Mouse (Mus musculus) hindbrain, embryonic 15.5 days (tissue): ENCODE results near the gene Adamtsl5. TPM values are rescaled to one million over a fixed set of nuclear protein-coding genes. Genes with fewer than 3 reads are reported as not detected.
A peak's percentile ranks its signal among the peaks of the same experiment; 100 is the strongest.

Source experiments
- ATAC-seq: fragments of 200-750 bp; cut with Nextera tagmentation; 2 replicates; pipeline ENCODE4 v1.8.0; 2017; ENCODE audit warnings: low read depth, moderate number of reproducible peaks, moderate TSS enrichment; ENCODE audit not compliant: low FRiP score
- H3K27ac ChIP-seq: fragments of 300-500 bp; sonication (generic); replicated peaks from 2 replicates; pipeline ENCODE4 v1.5.1; 2015; ENCODE audit warnings: mild to moderate bottlenecking, inconsistent platforms
- H3K27me3 ChIP-seq: fragments of 300-500 bp; sonication (generic); 2 replicates; pipeline ENCODE4 v1.6.1; 2015; ENCODE audit warnings: control low read depth, inconsistent platforms
- H3K36me3 ChIP-seq: fragments of 300-500 bp; sonication (generic); 2 replicates; pipeline ENCODE4 v1.6.1; 2015; ENCODE audit warnings: control low read depth, inconsistent platforms
- H3K4me1 ChIP-seq: fragments of 300-500 bp; sonication (generic); replicated peaks from 2 replicates; pipeline ENCODE4 v1.6.1; 2015; ENCODE audit warnings: control low read depth, inconsistent platforms
- H3K4me2 ChIP-seq: fragments of 300-500 bp; sonication (generic); 2 replicates; pipeline ENCODE4 v1.6.1; 2015; ENCODE audit warnings: moderate library complexity, mild to moderate bottlenecking, inconsistent platforms
- H3K4me3 ChIP-seq: fragments of 300-500 bp; sonication (generic); 2 replicates; pipeline ENCODE4 v1.5.1; 2015; ENCODE audit warnings: mild to moderate bottlenecking, inconsistent platforms
- H3K9ac ChIP-seq: fragments of 300-500 bp; sonication (generic); 2 replicates; pipeline ENCODE4 v1.6.1; 2015; ENCODE audit warnings: inconsistent platforms
- H3K9me3 ChIP-seq: fragments of 300-500 bp; sonication (generic); 2 replicates; pipeline ENCODE4 v1.6.1; 2016; ENCODE audit warnings: control low read depth, inconsistent platforms
- WGBS: fragments of 180-500 bp; shearing (Covaris S2); methylation state at CpG from one replicate; pipeline ENCODE4 v1.1.7; 2015; 5-methylcytosine and 5-hydroxymethylcytosine counted together
- polyA plus RNA-seq: library from polyadenylated mRNA; unstranded; fragments of >200 nt; fragmentation: Nextera tagmentation; extraction: Ambion mirVana; gene quantifications from 2 replicates; pipeline ENCODE4 v1.2.1, GENCODE M21; 2015

Adamtsl5 gene
- 0.76 and 1.2 TPM in 2 replicates for polyA plus RNA-seq

GRCm38 (mm10) chr10:80348244-80348781, at the start of gene Adamtsl5:
Gene Adamtsl5 (minus strand): TSS chr10:80348412.
- no peak within 1 kb of the TSS for H3K9ac ChIP-seq
- no peak for ATAC-seq
- H3K27me3 ChIP-seq, result peaks cover 95% of the 10 kb centered on the region
- under 1% methylated on average over 40 of the region's 42 CpGs for WGBS
- H3K36me3 ChIP-seq, result no peaks in the 10 kb centered on the region
- 0 out of 2 replicates have a peak within 1 kb of the TSS, but pooled peaks have one; percentile 9 for H3K4me3 ChIP-seq
- peak within 1 kb of the TSS; percentile 39 for H3K4me2 ChIP-seq
- H3K4me1 ChIP-seq, result peaks cover 23% of the 10 kb centered on the region
- no peaks in the 10 kb centered on the region for H3K9me3 ChIP-seq
- no peak within 1 kb of the TSS for H3K27ac ChIP-seq

- Histone ChIP-seq H3K27ac (peak overlapping the region; percentile 99), H3K36me3 (peaks cover 45% of the 10 kb centered on the region), H3K4me1 (peaks cover 33% of the 10 kb centered on the region), H3K27me3 (no peaks in the 10 kb centered on the region), H3K9ac (peak overlapping the region; percentile 93), H3K4me3 (peak overlapping the region; percentile 65), H3K4me2 (peak overlapping the region; percentile 89), H3K9me3 (no peaks in the 10 kb centered on the region)
- no peak for ATAC-seq
- WGBS, result 36% methylated on average over 8 of the region's 8 CpGs
Observed at GRCm38 (mm10) chr10:80397524-80398173, 49.4 kb upstream of the Adamtsl5 start.

- WGBS, result 87% methylated on average over 11 of the region's 11 CpGs
- peak overlapping the region; percentile 89 for H3K4me2 ChIP-seq
- H3K27me3 ChIP-seq, result no peaks in the 10 kb centered on the region
- peaks cover 33% of the 10 kb centered on the region for H3K4me1 ChIP-seq
- H3K36me3 ChIP-seq, result peaks cover 46% of the 10 kb centered on the region
- no peaks in the 10 kb centered on the region for H3K9me3 ChIP-seq
- peak overlapping the region; percentile 99 for H3K27ac ChIP-seq
- no peak for ATAC-seq
- H3K4me3 ChIP-seq, result peak overlapping the region; percentile 65
- peak overlapping the region; percentile 93; the same call in 1 of the 2 replicates for H3K9ac ChIP-seq
Observed at GRCm38 (mm10) chr10:80396822-80397523, 48.8 kb upstream of the Adamtsl5 start.

- H3K27ac ChIP-seq, result no peak overlapping the region
- H3K9ac ChIP-seq, result no peak overlapping the region
- H3K4me2 ChIP-seq, result no peak overlapping the region
- H3K36me3 ChIP-seq, result peaks cover 47% of the 10 kb centered on the region
- WGBS, result 94% methylated on average over 35 of the region's 35 CpGs
- no peak for ATAC-seq
- H3K4me1 ChIP-seq, result peaks cover 22% of the 10 kb centered on the region
- no peaks in the 10 kb centered on the region for H3K27me3 ChIP-seq
- no peaks in the 10 kb centered on the region for H3K9me3 ChIP-seq
- no peak overlapping the region for H3K4me3 ChIP-seq
Observed at GRCm38 (mm10) chr10:80395025-80395627, 46.9 kb upstream of the Adamtsl5 start.

DNA sequence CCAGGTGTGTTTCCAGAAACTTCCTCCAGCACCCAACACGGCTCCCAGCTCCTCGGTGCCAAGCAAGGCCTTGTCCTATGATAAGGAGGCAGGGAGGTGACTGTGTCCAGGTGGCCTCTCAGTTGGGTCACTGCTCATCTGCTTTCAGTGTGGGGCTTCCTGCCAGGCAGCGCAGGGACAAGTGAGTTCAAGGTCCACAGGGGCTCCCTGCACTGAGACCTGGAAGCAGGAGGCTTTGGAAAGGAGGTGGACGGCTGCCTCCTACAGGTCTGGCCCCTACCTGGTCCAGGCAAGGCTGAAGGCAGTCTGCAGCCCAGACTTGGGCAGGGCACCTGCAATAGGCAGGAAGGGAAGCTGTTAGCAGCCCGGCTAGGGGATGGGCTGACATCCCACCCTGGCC, 44.5 kb upstream of the Adamtsl5 start:
- Histone ChIP-seq H3K27ac (no peak overlapping the region), H3K4me3 (no peak overlapping the region), H3K27me3 (no peaks in the 10 kb centered on the region), H3K36me3 (peaks cover 47% of the 10 kb centered on the region), H3K9ac (no peak overlapping the region), H3K4me1 (peaks cover 25% of the 10 kb centered on the region), H3K9me3 (no peaks in the 10 kb centered on the region), H3K4me2 (no peak overlapping the region)
- 93% methylated on average over 5 of the region's 5 CpGs for WGBS
- no peak for ATAC-seq

DNA sequence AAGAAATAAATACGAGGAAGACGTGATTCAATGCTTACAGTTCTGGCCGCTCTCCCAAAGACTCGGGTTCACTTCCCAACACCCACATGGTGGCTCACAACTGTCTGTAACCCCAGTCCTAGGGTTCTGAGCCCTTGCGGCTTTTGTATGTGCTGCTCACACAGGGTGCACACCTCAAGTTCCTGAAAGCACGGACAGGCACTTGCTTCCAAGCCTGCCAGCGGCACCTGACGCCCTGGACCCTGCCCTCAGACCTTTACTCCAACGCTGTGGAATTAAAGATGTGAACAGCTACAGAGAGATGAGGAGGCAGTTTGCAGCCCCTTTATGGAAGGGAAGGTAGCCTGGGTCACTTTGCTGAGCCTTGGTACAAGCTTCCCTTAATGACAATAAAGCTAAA, 42.5 kb upstream of the Adamtsl5 start:
- no peaks in the 10 kb centered on the region for H3K9me3 ChIP-seq
- H3K4me2 ChIP-seq, result no peak overlapping the region
- no peak for ATAC-seq
- WGBS, result 87% methylated on average over 9 of the region's 9 CpGs
- no peak overlapping the region for H3K4me3 ChIP-seq
- no peaks in the 10 kb centered on the region for H3K27me3 ChIP-seq
- peaks cover 10% of the 10 kb centered on the region for H3K4me1 ChIP-seq
- no peak overlapping the region for H3K27ac ChIP-seq
- peaks cover 46% of the 10 kb centered on the region for H3K36me3 ChIP-seq
- no peak overlapping the region for H3K9ac ChIP-seq

DNA sequence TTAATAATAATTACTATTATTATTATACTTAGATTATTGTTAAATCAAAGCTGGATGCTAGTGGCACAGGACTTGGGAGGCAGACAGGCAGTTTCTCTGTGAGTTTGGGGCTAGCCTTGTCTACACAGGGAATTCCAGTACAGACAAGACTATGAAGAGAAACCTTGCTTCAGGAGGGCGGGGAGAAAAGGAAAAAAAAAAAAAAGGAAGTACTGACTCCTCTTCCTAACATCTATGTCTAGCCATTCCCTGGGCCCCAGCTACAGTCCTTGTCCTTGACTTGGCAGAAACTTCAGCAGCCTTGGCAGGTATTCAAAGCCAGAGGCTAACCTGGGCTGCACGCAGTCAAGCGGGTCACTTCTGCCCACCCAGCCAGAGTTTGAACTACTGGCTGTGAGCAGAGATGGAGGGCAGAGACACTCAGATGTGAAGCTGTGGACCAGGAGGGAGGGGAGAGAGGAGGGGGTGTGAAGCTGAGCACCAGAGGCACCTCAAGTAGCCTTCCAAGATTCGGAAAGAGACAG, 41.0 kb upstream of the Adamtsl5 start:
- no peak for ATAC-seq
- no peaks in the 10 kb centered on the region for H3K27me3 ChIP-seq
- H3K4me2 ChIP-seq, result no peak overlapping the region
- no peak overlapping the region for H3K9ac ChIP-seq
- H3K36me3 ChIP-seq, result peaks cover 31% of the 10 kb centered on the region
- no peaks in the 10 kb centered on the region for H3K9me3 ChIP-seq
- H3K4me3 ChIP-seq, result no peak overlapping the region
- H3K4me1 ChIP-seq, result peaks cover 23% of the 10 kb centered on the region
- WGBS, result 75% methylated on average over 4 of the region's 4 CpGs
- H3K27ac ChIP-seq, result no peak overlapping the region

DNA sequence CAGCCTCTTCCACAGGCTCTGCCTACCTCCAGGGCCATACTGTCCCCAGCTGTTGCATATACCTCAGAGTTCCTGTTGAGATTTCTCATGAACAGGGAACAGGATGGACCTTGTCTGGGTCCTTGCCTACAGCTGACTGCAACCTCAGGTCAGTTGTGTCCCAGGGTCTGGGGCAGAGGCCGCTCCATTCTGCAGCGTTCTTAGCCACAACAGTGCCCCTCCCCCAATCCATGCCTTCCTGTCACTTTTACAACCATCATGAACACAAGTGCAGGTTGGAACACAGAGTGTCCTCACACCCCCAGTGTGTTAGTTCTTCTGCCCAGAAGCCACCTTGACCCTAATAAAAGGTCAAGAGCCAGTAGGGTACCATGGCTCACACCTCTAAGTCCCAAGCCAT, 40.5 kb upstream of the Adamtsl5 start:
- H3K36me3 ChIP-seq, result peaks cover 26% of the 10 kb centered on the region
- H3K27ac ChIP-seq, result no peak overlapping the region
- H3K9ac ChIP-seq, result no peak overlapping the region
- H3K27me3 ChIP-seq, result no peaks in the 10 kb centered on the region
- H3K9me3 ChIP-seq, result no peaks in the 10 kb centered on the region
- 17% methylated on average over 2 of the region's 2 CpGs for WGBS
- peak overlapping the region; percentile 89; the same call in 1 of the 2 replicates for H3K4me2 ChIP-seq
- H3K4me1 ChIP-seq, result peaks cover 28% of the 10 kb centered on the region
- peak overlapping the region; percentile 94; the same call in 1 of the 2 replicates for H3K4me3 ChIP-seq
- no peak for ATAC-seq

- H3K9ac ChIP-seq, result peak within 1 kb of the TSS; percentile 98
- peaks cover 40% of the 10 kb centered on the region for H3K4me1 ChIP-seq
- peak within 1 kb of the TSS; percentile 94 for H3K4me3 ChIP-seq
- H3K27me3 ChIP-seq, result no peaks in the 10 kb centered on the region
- H3K4me2 ChIP-seq, result peak within 1 kb of the TSS; percentile 89
- peak; percentile 29 for ATAC-seq
- WGBS, result 0% methylated on average over 9 of the region's 61 CpGs
- H3K9me3 ChIP-seq, result no peaks in the 10 kb centered on the region
- H3K27ac ChIP-seq, result peak within 1 kb of the TSS; percentile 92
- peaks cover 23% of the 10 kb centered on the region for H3K36me3 ChIP-seq
Observed at GRCm38 (mm10) chr10:80387522-80387959, 39.3 kb upstream of the Adamtsl5 start, which contains the start of gene Mex3d. Gene Mex3d (minus strand): TSS chr10:80387659.

DNA sequence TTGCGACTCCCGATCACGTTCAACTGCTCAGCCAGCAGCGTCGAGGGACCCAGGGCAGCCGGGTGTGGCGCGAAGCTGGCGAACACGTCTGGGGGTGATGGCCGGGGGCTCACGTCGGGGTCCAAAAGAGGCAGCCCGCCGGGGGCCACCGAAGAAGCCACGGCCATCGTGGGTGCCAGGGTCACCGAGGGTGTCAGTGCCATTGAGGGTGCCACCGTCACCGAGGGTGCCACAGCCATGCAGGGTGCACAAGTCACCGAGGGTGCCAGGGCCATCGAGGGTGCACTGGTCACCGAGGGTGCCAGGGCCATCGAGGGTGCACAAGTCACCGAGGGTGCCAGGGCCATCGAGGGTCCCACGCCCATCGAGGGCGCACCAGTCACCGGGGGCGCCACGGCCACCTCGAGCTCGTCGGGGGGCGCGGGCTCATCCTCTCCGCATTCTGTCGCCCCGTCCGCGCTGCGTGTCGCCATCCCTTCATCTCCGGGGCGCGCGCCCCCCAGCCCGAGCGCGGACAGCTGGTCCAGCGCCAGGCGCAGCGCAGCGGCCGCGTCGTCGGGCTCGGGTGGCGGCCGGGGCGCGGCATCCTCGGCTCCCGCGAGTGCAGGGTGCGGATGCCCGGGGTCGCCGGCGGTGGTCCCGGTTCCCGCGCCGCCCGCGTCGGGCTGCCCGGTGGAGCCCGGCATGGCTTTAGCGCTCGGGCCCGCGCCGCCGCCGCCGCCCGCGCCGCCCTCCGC, 38.7 kb upstream of the Adamtsl5 start:
- Histone ChIP-seq H3K4me1 (peaks cover 41% of the 10 kb centered on the region), H3K27ac (peak overlapping the region; percentile 92), H3K4me3 (peak overlapping the region; percentile 94), H3K9ac (peak overlapping the region; percentile 98), H3K36me3 (peaks cover 23% of the 10 kb centered on the region), H3K27me3 (no peaks in the 10 kb centered on the region), H3K9me3 (no peaks in the 10 kb centered on the region), H3K4me2 (peak overlapping the region; percentile 89)
- no peak for ATAC-seq
- under 1% methylated on average over 73 of the region's 94 CpGs for WGBS
